Mouse (Mus musculus) B cell, adult 67 days (primary cell): ENCODE measurements around the gene Mid1. TPM values are rescaled to one million over a fixed set of nuclear protein-coding genes. Genes with fewer than 3 reads are reported as not detected.

ENCODE experiments used
- total RNA-seq, 2 experiments: library from RNA; stranded (reverse); gene quantifications; 4 replicates each; pipeline ENCODE4 v1.2.4; 2023

Gene Mid1
- 1 to 10 TPM; 3.1 to 6.8 TPM for total RNA-seq

DNA sequence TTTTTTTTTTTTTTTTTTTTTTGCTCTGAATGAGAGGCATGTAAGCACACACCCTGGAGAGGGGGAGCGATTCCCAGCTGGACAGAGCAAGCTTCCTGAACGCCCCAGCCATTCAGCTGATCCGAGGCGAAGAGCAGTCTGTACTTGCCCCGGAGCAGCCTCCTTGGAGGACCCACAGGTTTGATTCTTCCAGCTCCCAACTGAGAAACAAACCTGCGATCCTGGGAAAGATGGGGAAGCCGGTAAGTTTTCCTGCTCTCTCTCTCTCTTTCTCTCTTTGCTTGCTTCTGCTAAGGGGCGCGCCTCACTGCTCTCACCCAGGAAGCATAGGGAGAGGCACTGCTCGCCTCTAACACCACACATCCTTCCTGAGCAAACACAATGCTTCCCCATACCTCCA lies at the start of gene Mid1:
TSS of gene Mid1 (plus strand) at position 69 of the 400 bp plus-strand sequence.

DNA sequence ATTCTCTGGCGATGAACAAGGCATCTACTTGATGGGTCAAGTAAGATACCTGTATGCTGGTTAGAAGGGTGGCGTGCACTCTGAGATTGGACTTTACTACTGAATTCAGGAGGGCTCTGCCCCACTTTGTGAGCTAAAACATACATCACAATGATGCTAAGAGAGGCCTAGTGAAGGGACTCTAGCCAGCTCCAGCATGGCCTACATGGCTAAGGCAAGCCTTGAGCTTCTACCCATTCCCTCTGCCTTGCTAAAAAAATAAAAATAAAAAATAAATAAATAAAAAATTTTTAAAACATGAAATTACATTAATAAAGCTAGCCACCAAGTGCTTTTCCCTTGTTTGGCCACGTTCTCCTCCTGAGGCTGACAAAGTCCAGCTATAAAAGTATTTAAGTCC lies 94.5 kb downstream of the Mid1 start, which contains the start of gene 4933400A11Rik:
TSS of gene 4933400A11Rik (minus strand) at position 101 of the 400 bp plus-strand sequence.

DNA sequence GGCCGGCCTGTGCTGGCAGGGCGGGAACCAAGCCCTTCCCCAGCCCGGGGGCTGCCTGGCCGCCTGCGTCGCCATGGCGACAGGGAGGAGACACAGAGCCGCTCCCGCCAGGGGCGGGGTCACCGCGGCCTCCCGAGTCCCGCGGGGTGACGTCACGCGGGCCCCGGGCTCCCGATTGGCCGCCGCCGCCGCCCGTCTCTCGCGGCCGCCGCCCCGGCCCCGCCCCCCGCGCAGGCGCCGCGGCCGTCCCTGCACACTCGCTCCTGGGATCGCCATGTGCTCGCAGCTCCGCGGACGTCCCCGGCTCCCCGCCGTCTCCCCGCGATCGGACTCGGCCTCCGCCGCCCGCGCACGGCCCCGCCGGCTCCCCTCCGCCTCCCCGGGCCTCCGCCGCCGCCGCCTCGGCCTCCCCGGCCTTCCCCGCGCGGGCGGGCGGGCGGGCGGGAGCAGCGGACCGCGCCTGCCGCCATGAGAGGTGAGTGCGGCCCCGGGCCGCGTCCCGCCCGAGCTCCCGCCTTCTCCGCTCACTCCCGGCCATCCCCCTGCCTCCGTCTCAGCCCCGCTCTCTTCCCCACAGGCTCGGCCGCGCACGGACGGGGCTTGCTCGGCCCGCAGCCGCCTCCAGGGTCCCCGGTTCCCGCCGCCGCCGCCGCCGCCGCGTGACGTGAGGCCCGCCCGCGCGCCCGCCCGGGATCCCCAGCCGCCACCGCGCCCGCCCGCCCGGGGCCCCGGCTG lies 324.2 kb downstream of the Mid1 start, which contains the start of gene Gm21887:
TSS of gene Gm21887 (plus strand) at position 644 of the 735 bp plus-strand sequence.

Other genes with a start within 250 kb of the Mid1 start
- not detected for gene 4933400A11Rik, start 94.4 kb downstream of the Mid1 start, total RNA-seq